Mouse (Mus musculus): ENCODE measurements around the gene Mta1.

GRCm38 (mm10) chr12:113176960-113177725, 79.1 kb downstream of the Mta1 start:
- TF ChIP-seq FLI1 (IDR thresholded peaks at IDR 0.05; ENCODE audit: low read length) (no peak), GATA1 (IDR thresholded peaks at IDR 0.05; ENCODE audit: borderline replicate concordance, low read length) (no peak)

Data from megakaryocyte, embryonic 14.5 days (primary cell).